Mouse (Mus musculus): ENCODE measurements at regions not wholly inside any gene's neighbourhood (a gene's known extent, or its start where the extent isn't known, plus 50 kb on each side); places are given as distances from the start of the nearest gene placed in this dataset.

DNA sequence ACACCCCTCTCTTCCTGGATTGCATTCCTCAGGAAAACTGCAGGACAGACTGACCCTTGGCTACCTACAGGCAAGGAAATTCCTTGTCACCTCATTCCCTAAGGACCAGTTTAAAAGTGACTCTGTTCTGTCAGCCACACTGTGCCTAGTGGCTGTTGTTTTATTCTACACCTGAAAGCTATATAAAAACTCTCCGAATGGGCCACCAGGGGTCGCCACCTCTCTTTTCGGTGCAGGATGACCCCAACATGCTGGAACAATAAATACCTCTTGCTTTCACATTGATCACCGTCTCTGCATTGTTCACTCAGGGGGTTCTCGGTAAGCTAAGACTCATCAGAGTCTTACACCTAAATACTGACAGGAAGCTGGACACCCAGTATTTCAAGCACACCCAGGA is 1382.6 kb upstream of the Dsel start:
- DNase-seq (ENCODE audit: extremely low spot score in 1 of 2, low spot score in 1 of 2) = no peak

DNA sequence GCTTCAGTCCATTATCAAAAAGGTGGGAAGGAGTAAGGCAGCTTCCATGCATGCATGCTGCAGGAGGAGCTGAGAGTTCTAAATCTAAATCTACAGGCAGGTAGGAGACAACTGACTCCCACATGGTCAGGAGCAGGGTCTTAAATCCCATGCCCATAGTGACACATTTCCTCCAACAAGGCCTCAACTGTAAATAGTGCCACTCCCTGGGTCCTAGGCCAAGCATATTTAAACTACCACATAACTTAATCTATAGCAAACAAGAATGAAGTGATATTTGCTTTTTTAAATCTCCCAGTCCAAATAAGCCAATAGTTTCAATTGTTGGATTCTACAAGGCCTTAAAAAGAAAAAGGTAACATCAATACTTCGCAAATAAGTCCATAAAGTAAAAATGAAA is 1345.4 kb upstream of the Dsel start:
- DNase-seq (ENCODE audit: extremely low spot score in 1 of 2, low spot score in 1 of 2) = no peak

GRCm38 (mm10) chr1:113204019-113204418 is 1339.3 kb upstream of the Dsel start:
- DNase-seq (ENCODE audit: extremely low spot score in 1 of 2, low spot score in 1 of 2) = no peak

DNA sequence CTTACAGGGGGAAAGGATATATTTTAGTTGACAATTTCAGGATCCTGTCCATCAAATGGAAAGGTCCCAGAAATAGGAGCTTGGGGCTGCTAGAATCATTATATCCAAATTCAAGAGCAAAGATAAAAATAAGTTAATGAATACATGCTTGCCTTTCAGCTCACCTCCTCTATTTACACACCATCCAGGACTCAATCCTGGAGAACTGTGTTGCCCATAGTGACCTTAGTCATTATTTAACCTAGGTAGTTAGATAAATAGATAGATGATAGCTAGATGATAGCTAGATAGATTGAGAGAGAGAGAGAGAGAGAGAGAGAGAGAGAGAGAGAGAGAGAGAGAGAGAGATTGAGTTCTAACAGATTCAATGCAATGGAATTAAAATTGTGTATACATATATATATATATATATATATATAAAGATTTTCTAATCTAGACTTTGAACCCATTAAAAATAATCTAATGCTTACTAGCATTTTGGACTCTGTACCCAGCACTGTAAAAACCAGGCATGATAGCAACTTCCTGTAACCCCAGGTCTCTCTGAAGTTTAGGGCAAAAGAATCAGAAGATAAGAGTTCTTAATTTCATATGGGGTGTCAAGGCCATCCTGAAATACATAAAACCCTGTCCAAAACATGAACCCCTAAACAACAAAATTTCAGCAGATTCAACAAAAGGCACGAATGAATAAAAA is 1329.5 kb upstream of the Dsel start:
- DNase-seq (ENCODE audit: extremely low spot score in 1 of 2, low spot score in 1 of 2) = no peak

GRCm38 (mm10) chr1:113163173-113163572 is 1298.5 kb upstream of the Dsel start:
- DNase-seq (ENCODE audit: extremely low spot score in 1 of 2, low spot score in 1 of 2) = no peak
